Mouse (Mus musculus) CD4-positive helper T cell, adult 2 months (primary cell): ENCODE measurements around the gene Hnrnpl.

ENCODE experiments used
- DNase-seq: peaks from one replicate; pipeline ENCODE4 v3.0.0-alpha.2; 2012; ENCODE audit warnings: low read depth, missing footprints, low spot score

Hnrnpl gene

DNA sequence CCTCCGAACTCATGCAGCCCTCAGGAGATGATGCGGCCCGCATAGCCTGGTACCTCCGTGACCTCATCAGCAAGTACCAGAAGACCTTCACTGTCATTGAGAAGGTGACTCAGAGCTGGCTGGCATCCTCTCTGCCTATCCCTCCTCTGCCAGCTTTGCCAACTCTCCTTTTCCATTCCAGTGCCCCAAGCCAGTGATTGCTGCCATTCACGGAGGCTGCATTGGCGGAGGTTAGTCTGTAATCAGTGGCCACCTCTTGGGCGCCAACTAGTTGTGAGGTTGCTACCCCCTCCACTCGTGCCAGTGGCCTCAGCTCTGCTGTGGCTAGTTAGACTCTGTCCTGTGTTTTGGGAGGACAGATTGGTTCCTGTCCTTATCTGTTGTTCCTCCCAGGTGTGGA is 21.5 kb downstream of the Hnrnpl start:
- DNase-seq: no peak

DNA sequence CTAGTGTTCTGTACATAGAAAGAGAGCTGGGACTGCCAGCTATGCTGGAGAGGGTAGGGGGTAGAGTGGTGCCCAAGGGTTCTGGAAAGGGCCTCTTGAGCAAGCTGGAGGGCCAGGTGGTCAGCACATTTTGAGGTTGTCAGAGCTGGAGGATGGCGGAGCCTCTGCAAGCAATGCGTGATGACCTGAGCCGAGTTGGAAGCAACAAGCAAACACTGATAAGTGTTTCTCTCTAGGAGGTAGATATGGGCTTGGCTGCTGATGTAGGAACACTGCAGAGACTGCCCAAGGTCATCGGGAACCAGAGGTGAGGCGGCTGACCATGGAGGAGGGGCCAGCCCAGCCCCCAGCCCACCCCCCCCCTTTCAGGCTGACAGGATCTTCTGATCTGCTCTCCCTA is 22.6 kb downstream of the Hnrnpl start:
- no peak for DNase-seq

DNA sequence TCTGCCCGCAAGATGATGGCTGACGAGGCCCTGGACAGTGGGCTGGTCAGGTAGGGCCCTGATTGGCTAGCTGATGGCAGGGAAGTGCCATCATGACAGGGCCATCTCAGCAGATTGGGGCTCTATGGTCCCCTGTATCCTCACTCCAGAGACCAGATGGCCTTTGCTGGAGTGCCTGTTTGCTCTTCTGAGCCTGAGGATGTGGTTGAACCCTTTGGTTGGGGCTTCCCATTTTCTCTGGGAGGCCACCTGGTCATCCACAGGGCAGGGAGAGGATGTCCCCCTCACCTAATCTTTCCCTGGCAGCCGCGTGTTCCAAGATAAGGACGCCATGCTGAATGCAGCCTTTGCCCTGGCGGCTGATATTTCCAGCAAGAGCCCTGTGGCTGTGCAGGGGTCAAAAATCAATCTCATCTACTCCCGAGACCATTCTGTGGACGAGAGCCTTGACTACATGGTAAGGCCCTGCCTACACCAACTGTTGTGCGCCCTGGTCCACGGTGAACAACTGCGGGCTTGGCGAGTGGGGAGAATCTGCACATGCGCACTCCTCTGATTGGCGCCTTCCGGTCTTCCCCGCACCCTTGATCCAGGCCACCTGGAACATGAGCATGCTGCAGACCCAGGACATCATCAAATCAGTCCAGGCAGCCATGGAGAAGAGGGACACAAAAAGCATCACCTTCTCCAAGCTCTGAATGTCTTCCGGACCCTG is 23.2 kb downstream of the Hnrnpl start:
- no peak for DNase-seq

DNA sequence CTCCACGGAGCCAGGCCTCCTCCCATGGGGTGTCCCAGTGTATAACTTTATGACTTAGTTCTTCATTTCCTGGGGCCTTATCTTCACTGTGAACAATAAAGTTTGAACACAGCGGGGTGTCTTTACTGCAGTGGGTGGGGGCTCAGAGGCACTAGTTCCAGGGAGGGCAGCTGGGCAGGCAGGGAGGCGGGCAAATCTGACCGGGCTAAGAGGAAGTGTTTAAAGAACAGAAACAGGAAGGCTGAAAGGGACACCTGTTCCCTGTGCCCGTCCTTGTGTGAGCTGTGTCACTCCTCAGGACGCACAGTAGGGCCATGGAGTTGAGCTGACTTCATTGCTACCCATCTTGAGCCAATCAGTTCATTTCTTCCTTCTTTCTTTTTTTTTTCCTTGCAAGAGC is 23.8 kb downstream of the Hnrnpl start:
- DNase-seq: no peak

DNA sequence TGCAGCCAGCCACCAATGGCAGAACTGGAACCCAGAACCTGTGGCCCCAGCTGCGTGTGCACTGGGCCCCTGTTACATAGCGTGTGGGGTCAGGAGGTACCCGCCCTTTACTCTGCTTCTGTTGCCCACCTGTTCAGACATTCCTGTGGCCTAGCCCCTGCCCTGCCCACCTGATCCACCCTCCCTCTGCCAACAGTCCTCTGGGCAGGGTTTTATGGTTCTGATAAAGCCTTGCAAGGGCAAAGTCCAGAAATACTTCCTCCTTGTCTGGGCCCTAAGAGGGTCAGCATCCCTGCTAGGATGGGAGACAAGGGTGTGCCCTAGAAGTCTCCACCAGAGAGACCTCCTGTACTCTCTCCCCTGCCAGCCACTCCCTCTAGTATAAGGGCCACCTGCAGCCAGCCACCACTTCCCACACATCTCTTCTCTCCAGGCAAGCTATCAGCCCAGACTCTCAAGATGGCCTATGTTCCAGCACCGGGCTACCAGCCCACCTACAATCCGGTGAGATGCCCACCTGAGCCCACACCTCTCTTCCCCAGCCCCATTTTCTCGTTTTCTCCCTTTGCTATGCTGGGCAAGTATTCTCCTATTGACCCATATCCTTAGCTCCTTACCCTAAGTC is 25.5 kb downstream of the Hnrnpl start, which contains the start of gene Lgals4:
Gene Lgals4, plus strand, starts transcription at position 132 of the 625 bp plus-strand sequence.
- DNase-seq: no peak

DNA sequence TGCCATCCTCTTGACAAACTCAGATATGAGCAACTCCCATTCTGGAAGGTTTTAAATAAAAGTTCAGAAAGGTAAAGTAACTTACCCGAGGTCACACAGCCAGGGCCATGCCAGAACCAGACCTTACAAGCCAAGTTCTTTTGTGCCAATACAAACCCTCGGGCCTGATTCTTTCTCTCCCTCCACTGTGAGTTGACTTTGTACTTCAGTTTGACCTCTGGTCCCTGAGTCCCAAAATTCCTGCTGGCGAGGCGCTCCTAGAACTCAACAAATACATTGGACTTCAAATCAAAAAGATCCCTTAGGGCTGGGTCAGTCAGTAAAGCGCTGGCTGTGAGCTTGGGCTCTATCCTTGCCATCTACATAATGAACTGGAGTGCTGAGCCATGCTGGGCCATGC is 28.6 kb downstream of the Hnrnpl start:
- DNase-seq: no peak

DNA sequence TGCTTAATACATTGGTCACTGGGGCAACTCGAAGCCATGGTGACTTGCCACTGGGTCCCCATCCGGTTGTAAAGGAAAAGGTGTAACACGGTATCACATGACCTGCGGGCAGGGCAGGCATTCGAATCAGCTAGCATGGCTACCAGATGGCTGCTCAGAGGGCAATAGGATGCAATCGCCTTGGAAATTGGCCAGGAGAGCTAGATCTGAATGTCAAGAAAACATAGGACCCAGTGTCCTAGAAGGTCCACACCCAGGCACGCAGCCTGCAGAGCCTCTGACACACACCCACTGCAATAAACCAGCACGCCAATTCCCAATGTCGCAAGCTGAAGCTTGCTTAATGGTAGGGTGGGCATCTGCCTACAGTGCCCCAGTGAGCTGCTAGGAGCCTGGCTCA is 30.0 kb downstream of the Hnrnpl start:
- no peak for DNase-seq

DNA sequence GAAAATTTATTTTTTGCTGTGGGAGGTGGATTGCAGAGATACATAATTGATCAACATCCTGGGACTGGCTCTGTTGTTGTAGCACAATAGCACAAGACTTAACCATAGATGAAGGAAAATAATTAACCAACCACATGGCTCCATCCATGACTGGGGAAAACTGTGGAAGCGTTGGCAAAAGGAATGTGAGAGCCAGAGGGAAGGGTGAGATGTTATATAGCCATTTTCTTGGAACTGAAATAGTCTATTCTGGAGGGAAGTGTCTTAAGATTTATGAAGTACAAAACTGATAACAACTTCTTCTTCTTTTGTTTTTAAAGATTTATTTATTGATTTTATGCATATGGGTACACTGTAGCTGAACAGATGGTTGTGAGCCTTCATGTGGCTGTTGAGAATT is 38.9 kb downstream of the Hnrnpl start:
- no peak for DNase-seq

DNA sequence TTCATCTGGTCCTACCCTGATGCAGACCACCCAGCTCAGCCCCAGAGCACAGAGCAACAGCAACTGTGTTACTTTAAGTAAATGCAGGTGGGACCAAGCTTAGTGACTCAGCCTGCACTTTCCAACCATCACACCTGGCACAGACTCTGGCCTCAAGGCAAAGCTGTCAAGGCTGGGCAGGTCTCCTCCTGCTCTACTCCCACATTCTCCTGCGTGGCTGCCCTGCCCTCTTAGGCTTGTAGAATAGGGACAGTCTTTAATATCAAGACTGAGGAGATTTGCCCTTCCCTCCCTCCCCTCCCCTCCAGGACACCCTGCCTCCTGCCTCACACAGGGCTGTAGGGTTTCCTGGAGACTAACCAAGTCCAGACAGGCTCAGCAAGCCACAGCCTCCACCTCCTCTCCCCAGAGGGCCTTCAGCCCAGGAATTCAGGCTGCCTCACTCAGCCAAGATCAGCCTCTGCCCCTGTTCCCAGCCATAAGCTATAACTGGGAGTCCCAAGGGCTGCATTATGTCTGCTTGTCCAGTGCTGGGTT is 41.4 kb downstream of the Hnrnpl start:
- no peak for DNase-seq

DNA sequence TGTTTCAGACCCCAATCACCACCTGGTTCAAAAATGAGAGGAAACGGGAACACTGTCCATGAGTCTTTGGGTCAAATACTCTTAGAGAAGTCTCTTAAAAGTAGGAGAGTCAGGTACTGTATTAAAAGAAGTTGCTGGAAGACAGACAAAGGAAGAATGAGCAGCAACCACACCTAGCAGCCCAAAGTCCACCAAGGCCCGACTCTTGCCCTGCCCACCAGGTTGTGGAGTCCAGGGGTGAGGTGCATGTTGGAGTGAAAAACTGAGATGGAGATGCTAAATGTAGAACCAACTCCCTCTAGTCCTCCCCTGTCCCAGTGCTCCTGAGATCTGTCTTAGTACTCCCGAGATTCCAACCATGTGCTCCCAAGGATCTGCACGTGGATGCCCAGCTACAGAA is 42.3 kb downstream of the Hnrnpl start:
- no peak for DNase-seq

DNA sequence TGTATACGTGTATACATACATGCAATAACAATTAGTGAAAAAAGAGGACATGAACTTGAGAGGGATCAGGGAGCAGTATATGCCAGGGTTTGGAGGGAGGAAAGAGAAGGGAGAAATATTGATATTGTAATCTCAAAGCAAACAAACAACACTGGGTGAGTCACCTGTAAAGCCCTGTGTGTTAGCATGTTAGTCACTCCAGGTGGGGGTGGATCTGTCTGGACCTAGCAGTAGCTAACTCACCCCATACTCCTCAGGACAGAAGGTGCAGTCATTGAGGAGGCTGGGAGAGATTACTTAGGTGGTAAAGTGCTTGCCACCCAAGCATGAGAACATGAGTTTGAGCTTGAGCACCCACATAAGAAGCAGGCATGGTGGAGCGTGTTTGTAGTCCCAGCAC is 51.6 kb downstream of the Hnrnpl start:
- DNase-seq: no peak

DNA sequence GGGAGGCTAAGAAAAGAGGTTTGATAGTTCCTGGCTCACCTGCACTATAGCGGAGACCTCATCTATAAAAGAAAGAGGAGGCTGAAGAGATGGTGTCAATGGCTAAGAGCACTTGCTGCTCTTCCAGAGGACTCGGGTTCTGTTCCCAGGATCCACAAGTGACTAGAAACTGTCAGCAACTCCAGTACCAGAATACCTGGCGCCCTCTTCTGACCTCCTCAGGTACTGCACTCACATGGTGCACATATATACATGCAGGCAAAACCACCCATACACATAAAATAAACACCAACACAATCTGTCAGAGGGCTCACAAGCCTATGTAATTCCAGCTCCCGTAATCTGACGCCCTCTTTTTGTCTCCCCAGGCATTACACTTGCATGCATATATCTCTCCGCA is 52.6 kb downstream of the Hnrnpl start:
- peak; percentile 27 for DNase-seq

DNA sequence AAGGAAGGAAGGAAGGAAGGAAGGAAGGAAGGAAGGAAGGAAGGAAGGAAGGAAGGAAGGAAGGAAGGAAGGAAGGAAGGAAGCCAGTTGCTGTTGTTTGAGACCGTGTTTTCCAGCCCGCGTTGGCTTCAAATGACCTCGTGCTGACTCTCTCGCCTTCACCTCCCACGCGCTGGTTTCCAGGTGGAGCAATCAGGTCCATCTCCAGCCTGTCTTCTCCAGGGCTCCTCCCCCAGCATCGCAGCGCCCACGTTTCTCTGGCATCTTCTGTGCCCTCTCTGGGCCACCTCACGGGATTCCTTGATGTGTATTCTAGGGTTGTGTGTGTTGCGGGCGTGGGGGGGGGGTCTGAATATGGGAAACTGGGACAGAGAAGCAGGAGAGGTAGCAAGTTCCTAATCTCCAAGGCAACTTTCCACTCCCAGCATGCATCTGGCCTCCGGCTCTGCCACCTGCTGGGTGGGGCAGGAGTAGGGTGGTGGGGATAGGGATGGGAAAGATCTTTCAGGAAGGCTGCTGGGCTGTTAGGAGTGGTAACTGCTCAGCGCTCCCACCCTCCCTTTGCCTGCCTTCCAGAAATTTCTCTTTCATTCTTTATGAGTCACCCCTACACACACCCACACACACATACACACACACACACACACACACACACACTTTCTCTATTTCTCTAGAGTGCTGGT is 54.6 kb downstream of the Hnrnpl start:
- DNase-seq: peak; percentile 66

DNA sequence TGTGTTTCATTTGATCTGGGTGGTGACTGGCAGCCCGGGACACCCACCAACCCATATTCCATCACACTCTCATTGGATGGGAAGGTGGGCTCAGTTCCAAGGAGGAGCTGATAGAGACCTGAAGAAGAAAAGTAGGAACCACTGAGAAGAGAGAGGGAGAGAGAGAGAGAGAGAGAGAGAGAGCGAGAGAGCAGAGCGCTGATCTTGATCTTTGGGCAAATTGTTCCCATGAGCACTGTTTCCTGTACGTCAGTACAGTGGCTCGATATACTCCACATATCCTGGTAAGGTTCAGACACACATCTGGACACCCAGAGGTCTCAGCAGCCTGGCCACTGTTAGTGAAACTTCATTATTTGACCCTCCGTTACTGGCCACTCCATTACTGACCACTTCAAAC is 55.2 kb downstream of the Hnrnpl start, which contains the start of gene Lgals7:
Gene Lgals7, plus strand, starts transcription at position 314 of the 400 bp plus-strand sequence.
- DNase-seq: peak; percentile 67

DNA sequence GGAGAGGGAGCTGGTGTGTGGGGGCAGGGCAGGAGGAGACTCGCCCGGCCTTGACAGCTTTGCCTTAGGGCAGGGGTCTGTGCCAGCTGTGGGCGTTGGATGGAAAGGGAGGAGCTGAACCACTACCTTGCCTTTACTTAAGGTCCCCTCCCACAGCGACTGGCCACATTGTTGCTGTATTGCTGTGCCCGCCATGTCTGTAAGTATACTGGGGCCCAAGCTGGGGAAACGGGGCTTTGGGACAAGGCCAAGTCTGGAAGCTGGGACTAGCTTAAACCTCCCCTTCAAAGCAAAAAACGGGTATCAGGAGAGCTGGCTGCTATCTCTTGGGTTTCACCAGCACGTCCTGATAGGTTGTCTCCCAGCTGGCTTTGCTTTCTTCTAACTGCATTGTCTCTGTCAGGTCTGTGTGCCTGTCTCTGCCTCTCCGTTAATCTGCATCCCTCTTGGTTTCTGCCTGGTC is 56.0 kb downstream of the Hnrnpl start:
- DNase-seq: peak; percentile 24

DNA sequence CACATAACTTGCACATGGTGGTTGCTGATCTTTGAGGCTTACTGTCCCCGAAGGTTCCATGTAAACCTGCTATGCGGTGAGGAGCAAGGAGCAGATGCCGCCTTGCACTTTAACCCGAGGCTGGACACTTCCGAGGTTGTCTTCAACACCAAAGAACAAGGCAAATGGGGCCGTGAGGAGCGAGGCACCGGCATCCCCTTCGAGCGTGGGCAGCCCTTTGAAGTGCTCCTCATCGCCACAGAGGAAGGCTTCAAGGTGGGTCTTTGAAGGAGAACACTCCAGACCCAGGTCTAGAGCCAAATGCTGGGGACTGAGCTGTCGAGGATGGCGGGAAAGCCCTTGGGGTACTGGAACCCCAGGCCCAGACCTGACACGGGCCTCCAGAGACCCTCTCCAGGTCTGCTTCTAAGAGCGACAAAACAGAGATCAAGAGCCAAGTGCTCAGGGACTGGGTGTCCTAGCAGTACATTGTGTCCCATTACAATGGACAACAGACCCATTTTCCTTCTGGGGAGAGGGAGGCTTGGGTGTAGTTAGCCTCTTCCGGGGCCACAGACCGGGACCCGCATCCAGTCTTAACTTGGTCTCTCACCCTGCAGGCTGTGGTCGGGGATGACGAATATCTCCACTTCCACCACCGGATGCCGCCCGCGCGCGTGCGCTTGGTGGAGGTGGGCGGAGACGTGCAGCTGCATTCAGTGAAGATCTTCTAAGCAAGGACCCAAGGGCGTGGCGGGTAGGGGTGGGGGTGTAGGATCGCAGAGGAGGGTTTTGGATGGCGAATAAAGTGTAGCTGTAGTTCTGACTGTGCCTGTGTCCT is 57.4 kb downstream of the Hnrnpl start:
- DNase-seq: peak; percentile 98

DNA sequence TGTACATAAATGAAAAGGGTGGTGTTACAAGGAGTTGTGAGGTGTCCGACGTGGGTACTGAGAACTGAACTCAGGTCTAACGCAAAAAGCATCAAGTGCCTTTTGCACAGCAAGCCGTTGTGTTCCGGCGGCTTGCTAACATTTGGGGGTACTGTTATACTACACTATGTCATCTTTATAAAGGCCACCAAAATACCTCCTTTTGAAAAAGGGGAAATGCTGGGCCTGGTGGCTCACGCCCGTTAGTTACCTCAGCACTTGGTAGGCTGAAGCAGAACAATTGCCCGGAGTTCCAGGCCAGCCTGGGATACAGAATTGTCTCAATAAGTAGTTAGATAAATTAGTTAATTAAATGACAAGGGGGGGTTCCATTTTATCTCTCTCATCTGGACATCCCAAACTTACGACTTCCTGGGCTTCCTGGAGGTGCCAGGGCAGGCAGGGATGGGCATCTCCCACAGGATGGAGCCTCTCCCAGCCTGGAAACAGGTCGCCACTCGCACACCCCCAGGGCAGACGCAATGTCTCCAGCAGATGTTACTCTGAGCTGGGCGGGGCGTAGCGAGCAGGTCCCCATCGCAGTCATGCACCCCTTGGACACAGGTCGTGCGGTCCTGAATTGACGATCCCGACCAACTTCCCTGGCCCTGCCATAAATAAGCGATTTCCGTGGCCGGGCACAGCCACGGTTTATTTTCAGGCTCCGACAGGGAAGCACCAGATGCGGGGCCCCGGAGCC is 58.6 kb downstream of the Hnrnpl start:
- DNase-seq: peak; percentile 40

DNA sequence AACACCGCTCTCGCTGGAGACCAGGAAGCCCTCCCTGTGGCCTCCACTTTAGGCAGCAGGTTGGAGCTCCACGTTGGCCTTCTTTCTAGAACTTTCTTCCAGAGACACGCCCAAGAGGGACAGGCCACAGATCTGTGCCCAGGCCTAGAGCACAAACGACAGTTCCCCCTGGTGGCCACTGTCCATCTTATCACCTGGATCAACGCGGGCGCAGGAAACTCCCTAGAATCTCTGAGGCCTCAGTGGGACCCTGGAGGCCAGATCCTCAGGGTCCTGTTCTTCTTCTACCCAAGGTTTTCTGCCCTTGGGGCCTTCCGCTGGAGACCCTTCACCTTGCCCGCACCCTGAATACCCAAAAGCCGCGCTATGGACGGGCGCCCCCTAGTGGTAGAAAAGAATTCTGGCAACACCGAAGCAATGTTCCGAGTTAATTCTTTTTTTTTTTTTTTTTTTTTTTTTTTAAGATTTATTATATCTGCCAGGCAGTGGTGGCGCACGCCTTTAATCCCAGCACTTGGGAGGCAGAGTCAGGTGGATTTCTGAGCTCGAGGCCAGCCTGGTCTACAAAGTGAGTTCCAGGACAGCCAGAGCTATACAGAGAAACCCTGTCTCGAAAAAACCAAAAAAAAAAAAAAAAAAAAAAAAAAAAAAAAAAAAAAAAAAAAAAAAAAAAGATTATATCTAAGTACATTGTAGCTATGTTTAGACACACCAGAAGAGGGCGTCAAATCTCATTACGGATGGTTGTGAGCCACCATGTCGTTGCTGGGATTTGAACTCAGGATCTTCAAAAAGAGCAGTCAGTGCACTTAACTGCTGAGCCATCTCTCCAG is 59.4 kb downstream of the Hnrnpl start:
- DNase-seq: peak; percentile 88

DNA sequence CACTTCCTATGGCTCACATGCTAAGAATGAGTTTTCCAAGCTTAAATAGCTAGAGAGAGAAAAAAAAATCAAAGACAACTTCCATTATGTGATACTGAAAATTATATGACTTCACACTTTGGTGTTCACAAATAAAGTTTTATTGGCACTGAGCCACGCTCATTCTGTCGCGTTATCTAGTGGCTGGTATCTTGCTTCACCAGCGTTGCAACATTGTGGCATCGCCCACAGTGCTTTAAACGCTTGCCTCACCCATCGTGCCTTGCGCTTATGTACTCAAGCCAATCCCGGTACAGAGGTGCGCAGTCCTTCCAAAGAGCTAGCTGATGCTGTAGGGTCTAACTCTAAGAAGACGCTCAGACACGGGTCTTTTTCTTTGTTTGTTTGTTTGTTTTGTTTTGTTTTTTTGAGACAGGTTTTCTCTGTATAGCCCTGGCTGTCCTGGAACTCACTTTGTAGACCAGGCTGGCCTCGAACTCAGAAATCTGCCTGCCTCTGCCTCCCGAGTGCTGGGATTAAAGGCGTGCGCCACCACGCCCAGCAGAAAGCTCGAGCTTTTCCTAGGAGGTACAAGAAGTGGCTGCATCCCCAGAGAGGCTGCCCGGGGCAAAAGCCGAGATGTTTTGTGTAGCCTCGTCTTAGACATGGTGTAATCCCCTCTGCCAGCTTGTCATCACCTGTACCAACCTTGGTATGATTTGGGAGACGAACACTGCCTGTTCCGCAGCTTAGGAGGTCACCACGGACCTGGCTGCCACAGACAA is 62.7 kb downstream of the Hnrnpl start:
- no peak for DNase-seq
